Mouse (Mus musculus): Measurements from ENCODE around the gene Prss21. TPM values are rescaled to one million over a fixed set of nuclear protein-coding genes. Genes with fewer than 3 reads are reported as not detected.
A peak's percentile ranks its signal among the peaks of the same experiment; 100 is the strongest.
"Not testable (repeated sequence)": the region's sequence is repeated elsewhere in the genome, so short reads cannot be mapped to it uniquely, and the experiment has no call there.

Prss21 gene
- total RNA-seq, 2 experiments from 2014 or later = not detected

- no peak for DNase-seq (ENCODE audit: low spot score in 2 of 2)
- intact Hi-C loops (cut with DNase I) = loop anchor here (2.0 kb wide), 1 partner anchor 107 kb away; no protein-coding TSS in a partner anchor
These were observed 13.6 kb upstream of the Prss21 start for GRCm38 (mm10) chr17:23854229-23854765.

DNA sequence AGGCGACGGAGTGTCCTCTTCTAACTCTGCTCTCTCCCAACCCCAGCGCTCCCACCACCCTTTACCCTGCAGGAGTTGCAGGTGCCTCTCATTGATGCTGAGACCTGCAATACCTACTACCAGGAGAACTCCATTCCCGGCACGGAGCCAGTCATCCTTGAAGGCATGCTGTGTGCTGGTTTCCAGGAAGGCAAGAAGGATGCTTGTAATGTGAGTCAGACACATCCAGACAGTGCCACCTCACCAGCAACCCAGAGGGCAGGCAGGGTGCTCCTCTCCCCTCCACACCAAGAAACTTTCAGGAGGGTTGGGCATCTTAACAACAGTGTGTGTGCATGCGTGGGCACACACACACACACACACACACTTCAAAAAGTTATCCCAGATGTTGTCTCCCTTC, 10.7 kb upstream of the Prss21 start:
- intact Hi-C loops (cut with DNase I) = no loop called here
- no peak for DNase-seq (ENCODE audit: low spot score in 2 of 2)

DNA sequence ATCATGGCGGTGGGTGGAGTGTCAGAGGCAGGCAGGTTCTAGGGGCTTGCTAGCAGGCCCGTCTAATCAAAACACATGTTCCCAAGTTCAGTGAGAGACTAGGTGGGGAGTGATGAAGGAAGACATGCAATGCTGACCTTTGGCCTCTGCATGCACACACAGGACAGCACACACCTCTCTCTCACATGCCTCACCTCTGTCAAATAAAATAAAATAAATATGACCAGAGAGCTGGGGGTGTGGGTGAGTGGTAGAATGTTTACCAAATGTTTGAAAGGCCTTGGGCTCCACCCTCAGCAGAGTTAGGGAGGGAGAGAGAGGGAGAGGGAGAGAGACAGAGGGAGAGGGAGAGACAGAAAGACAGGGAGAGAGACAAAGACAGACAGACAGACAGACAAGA, 9.9 kb upstream of the Prss21 start:
- intact Hi-C loops (cut with DNase I) = no loop called here

DNA sequence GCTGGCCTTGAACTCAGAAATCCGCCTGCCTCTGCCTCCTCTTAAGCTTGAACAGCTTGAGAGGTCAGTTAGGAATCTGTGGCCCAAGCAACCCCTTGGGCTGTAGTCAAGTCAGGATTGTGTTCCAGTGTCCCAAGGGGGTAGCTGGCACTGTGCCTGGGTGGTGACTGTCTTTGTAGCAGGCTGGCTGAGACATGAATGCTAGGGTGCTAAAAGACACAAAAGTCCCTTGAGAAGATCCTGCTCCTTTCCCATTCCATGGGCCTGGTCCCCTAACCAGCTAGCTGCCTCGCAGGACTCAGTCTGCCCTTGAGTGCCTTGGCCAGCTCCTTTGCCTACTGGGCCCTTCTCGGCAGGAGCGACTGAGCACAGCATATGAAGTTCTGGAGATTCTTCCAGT, 4.9 kb upstream of the Prss21 start:
- no peak for DNase-seq (ENCODE audit: low spot score in 2 of 2)
- intact Hi-C loops (cut with DNase I) = no loop called here

More for the DNA sequence above, 9.9 kb upstream of the Prss21 start:
- DNase-seq (ENCODE audit: low spot score in 2 of 2) = no peak

DNA sequence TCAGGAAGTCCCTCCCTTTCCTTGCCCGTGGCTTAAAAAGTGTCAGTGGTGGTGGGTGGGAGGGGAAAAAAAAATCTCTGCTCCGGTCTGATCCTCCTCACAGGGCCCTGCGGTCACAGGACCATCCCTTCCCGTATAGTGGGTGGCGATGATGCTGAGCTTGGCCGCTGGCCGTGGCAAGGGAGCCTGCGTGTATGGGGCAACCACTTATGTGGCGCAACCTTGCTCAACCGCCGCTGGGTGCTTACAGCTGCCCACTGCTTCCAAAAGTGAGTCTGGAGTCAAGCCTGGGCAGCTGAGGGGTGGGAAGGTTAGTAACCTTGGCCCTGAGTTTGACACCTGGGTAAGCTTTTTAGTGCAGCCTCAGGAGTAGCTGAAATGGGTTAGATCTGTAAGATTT, 657 bp downstream of the Prss21 start:
- no peak for DNase-seq (ENCODE audit: low spot score in 2 of 2)
- intact Hi-C loops (cut with DNase I) = no loop called here

DNA sequence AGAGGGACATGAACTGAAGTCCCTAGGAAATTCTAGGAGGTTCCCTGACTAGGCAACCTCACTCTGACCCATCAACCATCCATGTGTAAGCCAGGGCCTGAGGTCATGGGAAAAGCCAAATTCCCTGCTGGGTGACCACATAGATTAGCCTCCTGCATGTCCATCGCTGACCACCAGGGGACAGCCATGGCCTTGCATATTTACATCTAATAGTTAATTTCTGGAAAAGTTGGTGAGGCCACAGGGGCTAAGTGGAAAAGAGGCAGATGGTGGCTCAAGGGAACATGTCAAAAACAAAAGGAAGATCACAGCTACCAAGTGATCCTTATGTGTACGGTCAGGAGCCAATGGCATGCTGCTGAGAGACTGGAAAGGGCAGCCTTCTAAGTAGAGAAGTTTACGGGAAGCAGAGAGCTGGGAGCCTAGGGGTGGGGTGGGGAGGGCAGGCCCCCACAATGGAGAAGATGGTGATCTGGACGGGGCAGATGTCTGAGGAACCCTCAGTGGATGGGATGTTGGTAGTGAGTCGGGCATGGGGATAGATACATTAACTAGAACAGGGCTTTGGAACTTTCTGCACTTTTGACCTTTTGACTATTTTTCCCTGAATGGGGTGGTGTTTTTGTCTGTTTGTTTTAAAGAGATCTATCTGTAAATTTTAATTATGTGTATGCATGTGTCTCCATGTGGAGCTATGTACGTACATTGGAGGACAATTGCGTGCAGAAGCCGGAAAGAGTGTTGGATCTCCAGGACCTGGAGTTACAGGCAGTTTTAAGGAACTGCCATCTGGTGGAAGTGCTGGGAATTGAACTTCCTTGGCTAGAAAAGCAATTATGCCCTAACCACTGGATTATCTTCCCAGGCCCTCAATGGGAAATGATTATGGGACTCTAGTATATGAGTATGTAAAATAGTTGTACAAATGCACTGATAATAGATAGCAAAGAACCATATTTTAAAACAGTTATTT, 6.3 kb downstream of the Prss21 start:
- intact Hi-C loops (cut with DNase I) = loop anchor here (5.0 kb wide), 1 partner anchor 88 kb away; no protein-coding TSS in a partner anchor
- DNase-seq (ENCODE audit: low spot score in 2 of 2) = peak; percentile 36 to 47

GRCm38 (mm10) chr17:23876741-23877140, 8.9 kb downstream of the Prss21 start:
- DNase-seq (ENCODE audit: low spot score in 2 of 2) = peak; percentile 13 to 40
- intact Hi-C loops (cut with DNase I) = no loop called here

DNA sequence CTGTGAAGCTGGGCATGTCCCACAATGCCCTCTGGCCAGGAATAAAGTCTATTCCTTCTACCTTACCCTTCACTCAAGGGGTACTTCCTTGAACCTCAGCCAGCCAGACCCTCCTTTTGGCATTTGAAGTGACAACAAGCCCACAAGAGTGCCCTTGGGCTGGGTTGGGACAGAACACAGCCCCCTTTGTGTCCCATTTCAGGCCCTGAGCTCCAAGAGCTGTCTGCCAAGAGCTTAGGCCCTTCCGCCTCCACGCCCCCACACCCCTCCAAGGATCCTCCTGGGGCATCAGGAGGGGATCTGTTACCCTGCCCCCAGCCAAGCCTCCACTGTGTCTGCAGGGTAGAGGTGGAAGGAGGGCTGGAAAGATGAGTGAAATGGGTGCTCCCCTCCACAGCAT, 9.3 kb downstream of the Prss21 start:
- intact Hi-C loops (cut with DNase I) = no loop called here
- no peak for DNase-seq (ENCODE audit: low spot score in 2 of 2)

GRCm38 (mm10) chr17:23880576-23880975, 12.7 kb downstream of the Prss21 start, which contains the start of the genes Dcpp1 and Dcpp2:
Dcpp1 (plus strand) TSS chr17:23880876.
Dcpp2 (plus strand) TSS chr17:23880880.
- DNase-seq (ENCODE audit: low spot score in 2 of 2); intact Hi-C loops (cut with DNase I): not testable (repeated sequence)

DNA sequence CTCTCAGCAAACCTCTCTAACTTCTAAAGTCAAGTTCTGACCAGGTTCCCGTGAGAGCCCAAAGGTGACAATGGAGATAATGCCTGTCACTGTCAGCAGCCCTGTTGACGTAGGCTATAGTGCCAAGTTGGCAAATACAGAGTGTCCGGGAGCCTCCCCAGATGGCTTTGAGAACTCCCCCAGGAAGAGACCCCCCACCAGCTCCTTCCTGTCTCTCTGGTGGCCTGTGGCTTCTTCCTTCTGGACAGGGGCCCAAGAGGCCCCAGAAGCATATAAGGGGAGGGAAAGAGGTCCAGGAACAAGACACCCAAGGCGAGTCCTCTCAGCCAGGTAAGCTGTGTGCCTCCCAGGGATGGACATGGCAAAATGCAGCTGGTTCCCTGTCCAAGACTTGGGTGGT, 49.3 kb downstream of the Prss21 start, which contains the start of gene Dcpp3:
TSS of gene Dcpp3 (plus strand) at position 301 of the 400 bp plus-strand sequence.
- intact Hi-C loops (cut with DNase I); DNase-seq (ENCODE audit: low spot score in 2 of 2): not testable (repeated sequence)

Small RNA genes lying within 50 kb of the gene (microRNA-seq; reads per million reads assigned to microRNA genes)
- gene Mir5125 = 2.4 to 2.7 reads per million in 2 experiments

Other genes with a start within 250 kb of the Prss21 start
- gene Mmp25, start 222.8 kb upstream of the Prss21 start, total RNA-seq (2021) = 1 to 10 TPM; 1.1 to 1.2 TPM
- gene Bicdl2, start 207.6 kb upstream of the Prss21 start, total RNA-seq (2021) = not detected
- 100 to 1,000 TPM; 137 to 143 TPM for gene Hcfc1r1, start 194.5 kb upstream of the Prss21 start, total RNA-seq (2021)
- 1 to 10 TPM; 8.2 to 8.9 TPM for gene Thoc6, start 194.2 kb upstream of the Prss21 start, total RNA-seq (2021)
- 1 to 10 TPM; 6.3 to 9.6 TPM for gene Tnfrsf12a, start 190.6 kb upstream of the Prss21 start, total RNA-seq (2021)
- not detected for gene Cldn6, start 188.8 kb upstream of the Prss21 start, total RNA-seq (2021)
- under 1 TPM in 1 of 2 experiments, not detected in 1; 0.23 TPM for gene Cldn9, start 184.0 kb upstream of the Prss21 start, total RNA-seq (2021)
- under 1 TPM in 1 of 2 experiments, not detected in 1; 0.37 TPM for gene 1520401A03Rik, start 145.3 kb upstream of the Prss21 start, total RNA-seq (2021)
- 1 to 10 TPM; 3.3 to 5.7 TPM for gene Pkmyt1, start 141.7 kb upstream of the Prss21 start, total RNA-seq (2021)
- 10 to 100 TPM; 54.2 to 56.8 TPM for gene Paqr4, start 127.2 kb upstream of the Prss21 start, total RNA-seq (2021)
- under 1 TPM; 0.40 to 0.48 TPM for gene Kremen2, start 122.2 kb upstream of the Prss21 start, total RNA-seq (2021)
- 100 to 1,000 TPM; 173 to 185 TPM for gene Flywch1, start 96.5 kb upstream of the Prss21 start, total RNA-seq (2021)
- 10 to 100 TPM; 25.7 to 30.1 TPM for gene Flywch2, start 82.0 kb upstream of the Prss21 start, total RNA-seq (2021)
- 100 to 1,000 TPM; 573 to 599 TPM for gene Srrm2, start 77.5 kb upstream of the Prss21 start, total RNA-seq (2021)
- 100 to 1,000 TPM; 334 to 397 TPM for gene Elob, start 38.9 kb upstream of the Prss21 start, total RNA-seq (2021)
- gene Prss33, start 32.0 kb upstream of the Prss21 start, total RNA-seq (2021) = not detected
- gene Prss32, start 24.2 kb upstream of the Prss21 start, total RNA-seq (2021) = 1 to 10 TPM in 1 of 2 experiments, not detected in 1; 1.1 TPM
- 1 to 10 TPM; 1.9 to 2.2 TPM for gene Prss41, start 23.9 kb upstream of the Prss21 start, total RNA-seq (2021)
- gene Dcpp1, start 12.8 kb downstream of the Prss21 start, total RNA-seq (2021) = not detected
- gene Dcpp2, start 12.8 kb downstream of the Prss21 start, total RNA-seq (2021) = not detected
- gene Dcpp3, start 49.4 kb downstream of the Prss21 start, total RNA-seq (2021) = not detected
- gene Sbp, start 73.6 kb downstream of the Prss21 start, total RNA-seq (2021) = not detected
- gene Sbpl, start 87.2 kb downstream of the Prss21 start, total RNA-seq (2021) = not detected
- gene Prss30, start 112.5 kb downstream of the Prss21 start, total RNA-seq (2021) = under 1 TPM; 0.48 to 0.93 TPM
- 1 to 10 TPM; 1.8 to 2.2 TPM for gene Prss22, start 130.0 kb downstream of the Prss21 start, total RNA-seq (2021)
- not detected for gene Prss27, start 170.1 kb downstream of the Prss21 start, total RNA-seq (2021)
- gene Kctd5, start 205.4 kb downstream of the Prss21 start, total RNA-seq (2021) = 10 to 100 TPM; 37.6 to 48.3 TPM